Mouse (Mus musculus) small intestine, adult 2 months (tissue): ENCODE data around the gene Tcaf3.

Experiments
- CTCF ChIP-seq: fragments of 200-500 bp; IDR thresholded peaks from 2 replicates; pipeline ENCODE4 v1.5.1; 2012; ENCODE audit warnings: low read depth, mild to moderate bottlenecking, control low read depth, inconsistent platforms, low read length, moderate library complexity, mixed read lengths; ENCODE audit not compliant: insufficient replicate concordance, insufficient read length; ENCODE audit errors: extremely low read depth
- POLR2A ChIP-seq: fragments of 200-500 bp; IDR thresholded peaks from 2 replicates; pipeline ENCODE4 v1.6.1; 2012; ENCODE audit warnings: low read depth, mild to moderate bottlenecking, control low read depth, inconsistent platforms, low read length, moderate library complexity

DNA sequence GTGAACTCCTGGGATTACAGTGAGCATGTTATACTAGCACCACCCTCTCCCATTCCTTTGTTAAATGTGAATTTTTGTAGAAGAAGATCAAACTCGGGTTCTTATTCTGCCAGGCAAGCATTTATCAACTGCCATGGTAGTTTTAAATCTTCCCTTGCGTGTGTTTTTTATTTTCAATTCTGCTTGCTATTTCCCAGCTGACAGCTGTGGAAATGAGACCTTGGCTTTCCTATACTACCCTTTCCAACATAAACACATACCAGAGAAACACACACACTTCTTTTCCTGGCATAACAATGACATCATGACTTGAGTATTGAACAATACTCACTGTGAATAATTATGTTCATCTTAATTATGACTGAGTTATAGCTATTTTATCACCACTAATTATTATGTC, 35.2 kb downstream of the Tcaf3 start:
- TF ChIP-seq CTCF: no peak
- TF ChIP-seq POLR2A: no peak
